Mouse (Mus musculus): ENCODE data around the gene Decr2. TPM values are rescaled to one million over a fixed set of nuclear protein-coding genes. Genes with fewer than 3 reads are reported as not detected.

Decr2 gene
- polyA plus RNA-seq (2017; shearing (Covaris generic)), result 17.6 TPM

DNA sequence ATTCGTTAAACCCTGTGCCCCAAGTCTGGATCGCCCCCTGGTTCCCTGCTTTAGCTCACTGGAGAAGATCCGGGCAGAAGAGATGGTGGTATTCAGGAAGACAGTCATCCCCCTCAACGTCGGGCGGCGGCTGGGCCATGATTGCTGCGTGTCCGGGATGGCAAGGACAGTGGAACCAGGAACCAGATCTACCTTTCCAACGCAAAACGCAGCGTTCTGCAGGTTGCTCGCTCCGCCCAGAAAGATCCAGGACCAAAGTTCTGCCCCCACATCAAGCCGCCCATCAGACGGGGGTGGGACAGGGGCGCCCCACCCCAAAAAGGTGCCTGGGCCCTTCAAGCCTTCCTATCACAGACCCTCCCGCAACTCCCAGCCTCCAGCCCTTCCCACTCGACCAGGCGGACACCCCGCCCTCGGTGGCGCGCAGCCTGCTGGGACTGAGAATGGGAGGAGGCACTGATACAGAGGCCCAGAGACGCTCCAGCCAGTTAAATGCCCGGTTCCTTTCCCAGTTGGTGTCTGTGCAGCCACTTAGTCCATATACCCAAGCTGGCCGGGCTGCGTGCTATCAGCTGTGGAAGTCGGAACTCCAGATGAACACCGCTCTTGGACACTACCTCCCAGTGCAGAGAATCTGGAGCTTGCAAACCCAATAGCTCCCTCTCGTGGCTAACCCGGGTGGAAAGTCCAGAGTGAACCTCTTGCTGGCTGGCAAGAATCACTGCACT is at the start of gene Decr2:
Decr2 (minus strand) TSS at position 433 of the 728 bp plus-strand sequence.

DNA sequence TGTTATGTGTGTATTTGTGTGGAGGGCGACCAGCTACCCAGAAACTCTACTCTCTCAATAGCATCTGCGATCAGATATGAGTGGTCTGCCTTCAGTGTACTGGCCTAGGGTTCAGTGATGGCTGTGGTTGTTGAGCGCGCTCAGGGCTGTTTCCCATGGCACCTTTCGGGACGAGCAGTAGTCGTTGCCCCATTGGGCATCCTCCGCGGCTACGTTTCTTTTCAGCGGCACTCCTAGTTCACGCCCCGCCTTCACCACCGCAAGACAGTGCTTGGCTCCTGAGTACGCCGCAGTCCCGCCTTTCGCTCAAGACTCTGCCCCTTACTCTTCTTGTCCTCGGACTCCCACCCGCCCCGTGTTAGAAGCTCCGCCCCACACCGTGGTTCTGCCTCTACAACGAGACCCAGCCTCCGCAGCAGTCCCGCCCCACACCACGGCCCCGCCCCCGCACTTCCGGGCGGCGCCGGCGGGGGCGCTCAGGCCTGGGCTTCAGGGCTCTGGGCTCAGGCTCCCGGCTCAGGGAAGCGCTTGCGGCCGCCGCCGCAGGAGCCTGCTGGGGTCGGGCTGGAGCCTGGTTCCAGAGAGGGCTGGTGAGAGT is 48.2 kb upstream of the Decr2 start, which contains the start of gene Axin1:
Axin1 (plus strand) TSS at position 450 of the 598 bp plus-strand sequence.

DNA sequence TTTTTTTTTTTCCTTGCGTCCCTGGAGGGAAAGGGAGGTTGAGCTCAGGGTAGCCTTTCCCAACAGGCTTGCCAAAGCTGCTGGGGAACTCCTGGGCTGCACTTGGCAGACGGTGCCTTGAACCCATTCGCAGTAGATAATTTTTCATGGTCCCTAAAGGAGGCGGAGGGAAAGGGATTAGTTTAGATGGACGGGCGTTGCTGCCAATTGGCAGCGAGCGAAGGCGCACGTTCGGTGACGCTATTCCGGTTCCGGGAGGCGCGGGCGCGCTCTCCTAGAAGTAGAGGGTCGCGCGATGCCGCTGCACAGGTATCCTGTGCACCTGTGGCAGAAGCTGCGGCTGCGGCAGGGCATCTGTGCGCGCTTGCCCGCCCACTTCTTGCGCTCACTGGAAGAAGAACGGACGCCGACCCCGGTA is 33.1 kb upstream of the Decr2 start, which contains the start of gene Mrpl28:
Mrpl28 (plus strand) TSS at position 234 of the 418 bp plus-strand sequence.

GRCm38 (mm10) chr17:26113181-26113948 is 23.2 kb upstream of the Decr2 start, which contains the start of gene Tmem8:
TSS of gene Tmem8 (plus strand) at chr17:26113299.

GRCm38 (mm10) chr17:26095121-26095740 is 5.1 kb upstream of the Decr2 start, which contains the start of gene Nme4:
TSS of gene Nme4 (minus strand) at chr17:26095602.

DNA sequence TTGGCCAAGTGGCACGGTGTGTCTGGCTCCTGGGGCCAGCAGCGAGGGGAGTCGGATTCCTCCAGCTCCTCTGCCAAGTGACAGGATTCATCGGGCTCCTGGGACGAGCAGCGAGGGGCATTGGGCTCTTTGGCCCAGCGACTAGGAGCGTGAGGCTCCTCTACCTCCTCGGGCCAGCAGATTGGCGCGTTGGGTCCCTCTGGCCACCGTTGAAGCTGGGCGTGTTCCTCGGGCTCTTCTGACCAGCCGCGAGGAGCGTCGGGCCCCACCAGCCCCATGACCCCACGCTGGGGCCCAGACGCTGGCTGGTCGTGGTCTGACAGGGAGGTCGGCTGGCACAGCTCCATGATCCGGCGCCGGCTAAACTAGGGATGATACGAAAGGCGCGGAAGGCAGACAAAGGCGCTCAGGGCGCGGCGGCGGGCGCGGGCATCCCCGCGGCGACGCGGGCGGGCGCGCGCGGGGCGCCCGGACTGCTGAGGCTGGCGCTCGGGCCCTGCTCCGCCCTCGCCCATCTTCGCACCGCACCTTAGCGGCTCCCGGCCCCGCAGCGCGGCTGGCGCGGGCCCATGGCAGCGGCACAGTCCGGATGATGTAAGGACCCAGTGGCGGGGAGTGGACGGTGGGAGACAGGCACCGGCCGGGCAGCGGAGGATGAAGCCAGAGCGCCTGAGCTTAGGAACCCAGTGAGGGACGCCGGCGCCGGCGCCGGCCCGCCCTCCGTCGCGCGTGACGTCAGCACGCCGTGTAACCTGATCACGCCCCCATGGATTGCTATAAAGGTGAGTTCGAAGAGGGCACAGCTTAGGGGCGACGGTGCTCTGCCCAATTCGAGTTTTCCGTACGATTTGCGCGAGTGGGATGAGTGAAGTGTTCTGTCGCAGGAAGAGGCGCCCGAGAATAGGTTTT is 21.1 kb downstream of the Decr2 start, which contains the start of gene Rab11fip3:
Rab11fip3 (minus strand) TSS at position 725 of the 909 bp plus-strand sequence.

Other genes starting within 250 kb of the Decr2 start
- 1.8 TPM for gene Gm20683, start 248.6 kb downstream of the Decr2 start, polyA plus RNA-seq (2017; shearing (Covaris generic))
- gene Rhot2, start 245.5 kb downstream of the Decr2 start, polyA plus RNA-seq (2017; shearing (Covaris generic)), result 31.6 TPM
- 11.6 TPM for gene Wdr90, start 228.8 kb downstream of the Decr2 start, polyA plus RNA-seq (2017; shearing (Covaris generic))
- 7.4 TPM for gene Mcrip2, start 221.6 kb downstream of the Decr2 start, polyA plus RNA-seq (2017; shearing (Covaris generic))
- gene Mettl26, start 215.3 kb downstream of the Decr2 start, polyA plus RNA-seq (2017; shearing (Covaris generic)), result 46.3 TPM
- gene Wfikkn1, start 209.5 kb downstream of the Decr2 start, polyA plus RNA-seq (2017; shearing (Covaris generic)), result 0.81 TPM
- gene Rab40c, start 170.6 kb downstream of the Decr2 start, polyA plus RNA-seq (2017; shearing (Covaris generic)), result 21.6 TPM
- 44.4 TPM for gene Pigq, start 145.4 kb downstream of the Decr2 start, polyA plus RNA-seq (2017; shearing (Covaris generic))
- not detected for gene Nhlrc4, start 145.4 kb downstream of the Decr2 start, polyA plus RNA-seq (2017; shearing (Covaris generic))
- not detected for gene A930017K11Rik, start 137.8 kb downstream of the Decr2 start, polyA plus RNA-seq (2017; shearing (Covaris generic))
- 25.9 TPM for gene Capn15, start 104.5 kb downstream of the Decr2 start, polyA plus RNA-seq (2017; shearing (Covaris generic))
- 15.6 TPM for gene Rab11fip3, start 20.8 kb downstream of the Decr2 start, polyA plus RNA-seq (2017; shearing (Covaris generic))
- gene Nme4, start 5.3 kb upstream of the Decr2 start, polyA plus RNA-seq (2017; shearing (Covaris generic)), result 10.2 TPM
- 28.4 TPM for gene Tmem8, start 23.0 kb upstream of the Decr2 start, polyA plus RNA-seq (2017; shearing (Covaris generic))
- 44.7 TPM for gene Mrpl28, start 33.2 kb upstream of the Decr2 start, polyA plus RNA-seq (2017; shearing (Covaris generic))
- gene Axin1, start 48.4 kb upstream of the Decr2 start, polyA plus RNA-seq (2017; shearing (Covaris generic)), result 146 TPM
- gene Pdia2, start 108.8 kb upstream of the Decr2 start, polyA plus RNA-seq (2017; shearing (Covaris generic)), result not detected
- 39.8 TPM for gene Rgs11, start 112.6 kb upstream of the Decr2 start, polyA plus RNA-seq (2017; shearing (Covaris generic))
- gene Arhgdig, start 117.4 kb upstream of the Decr2 start, polyA plus RNA-seq (2017; shearing (Covaris generic)), result not detected
- gene Fam234a, start 153.9 kb upstream of the Decr2 start, polyA plus RNA-seq (2017; shearing (Covaris generic)), result 24.9 TPM
- gene Luc7l, start 162.6 kb upstream of the Decr2 start, polyA plus RNA-seq (2017; shearing (Covaris generic)), result 200 TPM

All from naive thymus-derived CD4-positive, alpha-beta T cell, adult 5 months (primary cell).